Mouse (Mus musculus): ENCODE measurements at regions not wholly inside any gene's neighbourhood (a gene's known extent, or its start where the extent isn't known, plus 50 kb on each side); places are given as distances from the start of the nearest gene placed in this dataset.

- DNase-seq (ENCODE audit: low spot score in 2 of 2): no peak
These were observed 65.6 kb upstream of the Hs3st3a1 start for GRCm38 (mm10) chr11:64369516-64369915.

- no peak for DNase-seq (ENCODE audit: low spot score in 2 of 2)
These were observed 99.7 kb upstream of the Hs3st3a1 start for GRCm38 (mm10) chr11:64335456-64335855.

GRCm38 (mm10) chr11:64332406-64332805 lies 102.7 kb upstream of the Hs3st3a1 start:
- no peak for DNase-seq (ENCODE audit: low spot score in 2 of 2)

GRCm38 (mm10) chr11:64331811-64332210 lies 103.3 kb upstream of the Hs3st3a1 start:
- no peak for DNase-seq (ENCODE audit: low spot score in 2 of 2)

- no peak for DNase-seq (ENCODE audit: low spot score in 2 of 2)
These were observed 106.0 kb upstream of the Hs3st3a1 start for GRCm38 (mm10) chr11:64329129-64329528.

- no peak for DNase-seq (ENCODE audit: low spot score in 2 of 2)
These were observed 107.4 kb upstream of the Hs3st3a1 start for GRCm38 (mm10) chr11:64327771-64328170.

- DNase-seq (ENCODE audit: low spot score in 2 of 2): no peak
These were observed 108.5 kb upstream of the Hs3st3a1 start for GRCm38 (mm10) chr11:64326646-64327045.

GRCm38 (mm10) chr11:64321900-64322425 lies 113.2 kb upstream of the Hs3st3a1 start:
- DNase-seq (ENCODE audit: low spot score in 2 of 2): no peak

GRCm38 (mm10) chr11:64317458-64317857 lies 117.7 kb upstream of the Hs3st3a1 start:
- no peak for DNase-seq (ENCODE audit: low spot score in 2 of 2)

- no peak for DNase-seq (ENCODE audit: low spot score in 2 of 2)
These were observed 120.1 kb upstream of the Hs3st3a1 start for GRCm38 (mm10) chr11:64314997-64315396.

- DNase-seq (ENCODE audit: low spot score in 2 of 2): no peak
These were observed 121.9 kb upstream of the Hs3st3a1 start for GRCm38 (mm10) chr11:64313241-64313640.

- no peak for DNase-seq (ENCODE audit: low spot score in 2 of 2)
These were observed 125.3 kb upstream of the Hs3st3a1 start for GRCm38 (mm10) chr11:64309881-64310280.

GRCm38 (mm10) chr11:64297825-64298224 lies 137.3 kb upstream of the Hs3st3a1 start:
- DNase-seq (ENCODE audit: low spot score in 2 of 2): no peak

- DNase-seq (ENCODE audit: low spot score in 2 of 2): no peak
These were observed 146.9 kb upstream of the Hs3st3a1 start for GRCm38 (mm10) chr11:64288236-64288635.

- DNase-seq (ENCODE audit: low spot score in 2 of 2): no peak
These were observed 147.6 kb upstream of the Hs3st3a1 start for GRCm38 (mm10) chr11:64287499-64287898.

GRCm38 (mm10) chr11:64281781-64282180 lies 153.4 kb upstream of the Hs3st3a1 start:
- no peak for DNase-seq (ENCODE audit: low spot score in 2 of 2)

- no peak for DNase-seq (ENCODE audit: low spot score in 2 of 2)
These were observed 156.7 kb upstream of the Hs3st3a1 start for GRCm38 (mm10) chr11:64278259-64279003.

GRCm38 (mm10) chr11:64273726-64274125 lies 161.4 kb upstream of the Hs3st3a1 start:
- DNase-seq (ENCODE audit: low spot score in 2 of 2): no peak

- no peak for DNase-seq (ENCODE audit: low spot score in 2 of 2)
These were observed 161.9 kb upstream of the Hs3st3a1 start for GRCm38 (mm10) chr11:64273214-64273613.

- DNase-seq (ENCODE audit: low spot score in 2 of 2): no peak
These were observed 167.0 kb upstream of the Hs3st3a1 start for GRCm38 (mm10) chr11:64268121-64268520.

- DNase-seq (ENCODE audit: low spot score in 2 of 2): peak in 1 of 2 experiments; percentile 60
These were observed 167.6 kb upstream of the Hs3st3a1 start for GRCm38 (mm10) chr11:64267547-64267946.

GRCm38 (mm10) chr11:64253517-64254385 lies 174.5 kb upstream of the Cox10 start:
- no peak for DNase-seq (ENCODE audit: low spot score in 2 of 2)

- no peak for DNase-seq (ENCODE audit: low spot score in 2 of 2)
These were observed 157.6 kb upstream of the Cox10 start for GRCm38 (mm10) chr11:64236873-64237272.
